Mouse (Mus musculus) kidney, postnatal 10 days (tissue): ENCODE measurements at regions not wholly inside any gene's neighbourhood (a gene's known extent, or its start where the extent isn't known, plus 50 kb on each side); places are given as distances from the start of the nearest gene placed in this dataset.

Experiments
- DNase-seq: peaks from one replicate; pipeline ENCODE4 v3.0.0; 2021; ENCODE audit warnings: mixed read lengths

GRCm38 (mm10) chr1:94217407-94217806, 165.1 kb upstream of the Pdcd1 start:
- DNase-seq: no peak

GRCm38 (mm10) chr1:94208929-94209328, 156.6 kb upstream of the Pdcd1 start:
- DNase-seq: no peak

- no peak for DNase-seq
Observed at GRCm38 (mm10) chr1:94207859-94208258, 155.5 kb upstream of the Pdcd1 start.

GRCm38 (mm10) chr1:94203281-94203680, 150.9 kb upstream of the Pdcd1 start:
- no peak for DNase-seq

- DNase-seq: no peak
Observed at GRCm38 (mm10) chr1:94183876-94184275, 131.5 kb upstream of the Pdcd1 start.

- DNase-seq: no peak
Observed at GRCm38 (mm10) chr1:94149958-94150357, 97.6 kb upstream of the Pdcd1 start.

GRCm38 (mm10) chr1:94147015-94147414, 94.7 kb upstream of the Pdcd1 start:
- no peak for DNase-seq

- DNase-seq: no peak
Observed at GRCm38 (mm10) chr1:94140518-94140917, 88.2 kb upstream of the Pdcd1 start.

GRCm38 (mm10) chr1:94139445-94140062, 87.2 kb upstream of the Pdcd1 start:
- DNase-seq: no peak

- DNase-seq: no peak
Observed at GRCm38 (mm10) chr1:94136731-94137130, 84.4 kb upstream of the Pdcd1 start.
